Mouse (Mus musculus) monocyte, adult 2 months (primary cell): ENCODE measurements around the gene Rbm24.

Source experiments
- DNase-seq, 2 experiments: peaks; one replicate each; pipeline ENCODE4 v3.0.0; 2022; ENCODE audit warnings: low spot score in 2 of 2, low read depth in 1 of 2

The Rbm24 gene

DNA sequence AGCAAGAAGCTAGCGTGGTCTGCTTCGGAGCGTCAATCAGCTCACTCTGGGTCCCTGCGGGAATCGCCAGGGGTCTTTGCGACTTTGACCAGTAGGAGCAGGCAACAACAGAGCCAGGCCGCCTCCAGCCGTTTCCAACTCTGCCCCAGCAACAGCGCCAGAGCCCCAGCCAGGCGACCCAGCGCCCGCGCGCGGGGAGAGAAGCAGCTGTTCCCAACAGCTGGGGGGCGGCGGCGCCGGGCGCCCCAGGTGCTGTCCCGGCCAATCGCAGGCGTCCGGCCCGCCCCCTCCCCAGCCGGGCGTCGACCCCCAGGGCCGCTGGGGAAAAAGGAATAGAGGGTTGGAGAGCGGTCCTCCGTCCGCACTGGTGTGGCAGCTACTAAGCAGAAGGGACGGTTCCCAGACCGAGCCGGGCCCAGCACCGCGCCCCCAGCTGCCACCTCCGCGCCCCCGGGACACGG is at the start of gene Rbm24:
Gene Rbm24 (plus strand): TSS at position 294 of the 461 bp plus-strand sequence.
- DNase-seq = no peak

DNA sequence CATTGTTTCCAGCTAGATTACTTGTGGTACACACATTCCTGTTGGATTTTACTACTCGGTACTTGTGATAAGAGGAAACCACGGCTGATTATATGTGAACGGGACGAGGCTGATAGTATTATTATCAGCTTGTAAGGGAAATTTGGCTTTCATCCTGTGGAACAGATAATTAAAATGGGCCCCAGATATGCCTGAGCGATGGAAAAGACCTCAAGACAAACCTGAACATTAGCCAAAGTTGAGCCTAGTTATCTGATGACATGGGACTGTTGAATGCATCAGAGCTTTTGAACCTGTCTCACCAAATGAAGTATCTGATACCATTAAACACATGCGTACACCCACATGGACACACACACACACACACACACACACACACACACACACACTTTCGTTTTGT is 45.4 kb upstream of the Rbm24 start:
- DNase-seq = no peak

DNA sequence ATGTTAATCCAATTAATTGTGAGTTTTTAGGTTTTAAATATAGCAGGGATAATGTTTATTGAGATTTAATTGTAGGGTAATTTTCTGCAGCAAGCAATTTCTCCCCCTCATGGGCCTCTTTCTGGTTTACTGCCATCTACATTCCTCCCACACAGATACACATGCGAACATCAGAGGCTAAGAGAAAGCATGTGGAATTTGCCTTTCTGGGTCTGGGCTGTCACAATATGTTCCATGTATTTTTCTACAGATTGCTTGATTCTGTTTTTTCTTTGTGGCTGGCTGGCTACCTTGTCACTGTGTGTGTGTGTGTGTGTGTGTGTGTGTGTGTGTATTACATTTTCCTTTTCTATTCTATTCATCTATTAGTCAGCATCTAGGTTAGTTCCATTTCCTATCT is 42.9 kb upstream of the Rbm24 start:
- no peak for DNase-seq

DNA sequence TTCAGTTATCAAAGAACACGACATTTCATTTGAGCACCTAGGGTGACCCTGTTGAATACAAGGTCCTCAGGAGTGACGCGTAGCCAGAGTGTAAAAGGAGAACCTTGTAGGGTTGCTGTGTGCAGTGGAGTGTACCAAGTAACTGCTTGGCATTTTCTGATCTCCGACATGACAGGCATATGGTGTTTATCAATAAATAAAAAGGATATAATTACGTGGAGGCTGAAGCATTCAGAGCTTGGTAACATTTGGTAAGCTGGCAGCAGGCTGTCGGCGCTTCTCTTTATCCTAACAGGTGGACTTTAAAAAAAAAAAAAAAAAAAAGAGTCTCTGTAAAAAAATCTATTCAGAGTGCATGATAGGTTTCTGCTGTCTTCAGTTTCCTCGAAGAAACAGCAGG is 30.8 kb upstream of the Rbm24 start:
- no peak for DNase-seq

DNA sequence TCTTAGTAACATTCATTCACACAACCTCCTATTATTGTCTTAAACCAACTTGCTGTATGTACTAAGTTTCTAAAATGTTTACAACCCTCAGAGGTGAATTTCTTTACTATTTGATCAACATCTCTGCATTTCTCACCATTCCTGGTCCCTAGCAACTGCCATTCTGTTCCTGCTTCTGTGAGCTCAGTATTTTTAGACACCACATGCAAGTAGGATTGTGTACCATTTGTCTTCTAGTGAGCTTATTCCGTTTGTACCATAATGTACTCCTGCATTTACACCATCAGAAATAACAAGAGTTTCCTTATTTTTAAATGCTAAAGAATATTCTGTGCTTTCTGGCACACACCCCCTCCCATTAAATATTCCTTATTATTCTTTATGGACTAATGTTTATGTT is 26.6 kb upstream of the Rbm24 start:
- DNase-seq = no peak

DNA sequence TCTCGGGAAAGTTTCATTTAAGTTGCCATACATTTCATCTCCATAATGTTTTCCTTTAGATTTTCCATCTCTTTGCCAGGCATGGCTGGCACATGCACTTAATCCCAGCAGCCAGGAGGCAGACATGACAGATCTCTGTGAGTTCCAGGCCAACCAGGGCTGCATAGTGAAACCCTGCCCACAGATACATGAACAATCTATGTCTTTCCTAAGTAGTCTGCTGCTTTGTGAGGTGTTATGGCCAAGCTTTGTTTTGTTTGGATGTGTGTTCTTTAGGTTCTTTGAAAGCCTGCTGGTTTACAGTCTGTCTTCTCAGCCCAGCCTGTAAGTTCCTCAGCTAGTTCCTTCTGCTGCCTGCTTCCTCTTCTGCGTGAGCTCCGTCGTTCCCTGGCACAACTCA is 25.3 kb upstream of the Rbm24 start:
- DNase-seq = no peak

DNA sequence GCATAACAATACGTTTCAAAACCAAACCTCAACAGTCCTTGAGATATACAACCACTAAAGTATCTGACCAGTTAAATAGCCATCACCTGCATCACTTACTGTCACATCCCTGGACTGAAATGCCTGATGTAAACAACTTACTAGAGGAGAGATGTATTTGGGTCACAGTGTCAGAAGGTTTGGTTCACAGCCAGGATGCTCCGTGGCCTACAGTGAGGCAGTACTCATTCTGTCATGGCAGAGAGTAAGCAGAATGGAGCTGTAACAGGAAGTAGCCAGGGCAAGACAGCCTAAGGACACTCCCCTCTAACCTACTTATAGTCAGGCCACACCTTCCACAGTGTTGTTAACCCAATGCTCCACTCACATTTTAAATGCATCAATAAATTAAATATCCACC is 24.3 kb upstream of the Rbm24 start:
- no peak for DNase-seq

DNA sequence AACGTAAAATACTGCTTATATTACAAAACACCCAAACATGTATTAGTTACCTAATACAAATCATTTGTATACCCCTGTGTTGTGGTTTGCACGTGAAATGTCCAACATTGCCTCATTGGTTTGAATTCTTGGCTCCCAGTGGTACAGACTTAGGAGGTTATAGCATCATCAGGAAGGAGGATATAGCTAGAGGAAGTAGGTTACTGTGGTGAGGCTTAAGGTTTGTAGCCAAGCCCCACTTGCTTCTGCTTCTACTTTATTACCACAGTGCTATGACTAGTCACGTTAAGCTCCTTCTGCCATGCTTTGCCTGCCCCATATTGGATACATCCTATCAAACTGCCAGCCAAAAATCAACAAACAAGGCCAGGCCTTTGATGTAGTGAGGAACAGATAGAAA is 21.0 kb upstream of the Rbm24 start:
- no peak for DNase-seq

DNA sequence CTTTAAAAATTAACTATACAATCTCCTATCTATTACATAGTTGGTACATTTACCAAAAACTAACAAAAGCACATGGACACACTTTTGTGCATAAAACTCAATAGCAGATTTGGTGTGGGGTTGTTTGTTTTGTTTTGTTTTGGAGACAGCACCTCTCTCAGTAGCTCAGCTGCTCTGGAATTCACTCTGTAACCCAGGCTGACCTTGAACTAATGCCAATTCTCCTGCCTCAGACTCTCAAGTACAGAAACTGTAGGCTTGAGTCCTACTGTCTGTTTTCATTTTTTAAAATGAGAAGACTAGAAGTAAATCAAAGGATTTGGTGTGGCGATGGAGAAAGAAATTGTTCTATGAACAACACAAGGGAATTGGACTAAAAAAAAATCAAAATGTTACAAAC is 11.1 kb upstream of the Rbm24 start:
- DNase-seq = no peak

DNA sequence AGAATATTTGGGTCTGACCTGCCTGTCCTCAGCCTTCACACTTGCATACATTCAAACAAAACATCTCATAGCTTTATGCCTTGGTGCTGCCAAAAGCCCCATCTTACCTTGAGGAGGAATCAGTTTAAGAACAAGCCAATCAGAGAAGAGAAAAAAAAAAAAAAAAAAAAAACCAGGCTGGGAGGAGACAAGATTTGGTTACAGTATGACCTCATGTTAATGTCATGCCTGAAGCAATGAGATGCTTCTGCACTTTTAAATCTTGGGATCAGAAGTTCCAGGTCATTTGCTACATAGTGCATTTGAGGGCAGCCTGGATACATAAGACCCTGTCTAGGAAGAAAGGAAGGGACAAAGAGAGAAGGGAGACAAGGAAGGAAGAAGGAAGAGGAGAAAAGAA is 6.0 kb upstream of the Rbm24 start:
- DNase-seq = no peak

DNA sequence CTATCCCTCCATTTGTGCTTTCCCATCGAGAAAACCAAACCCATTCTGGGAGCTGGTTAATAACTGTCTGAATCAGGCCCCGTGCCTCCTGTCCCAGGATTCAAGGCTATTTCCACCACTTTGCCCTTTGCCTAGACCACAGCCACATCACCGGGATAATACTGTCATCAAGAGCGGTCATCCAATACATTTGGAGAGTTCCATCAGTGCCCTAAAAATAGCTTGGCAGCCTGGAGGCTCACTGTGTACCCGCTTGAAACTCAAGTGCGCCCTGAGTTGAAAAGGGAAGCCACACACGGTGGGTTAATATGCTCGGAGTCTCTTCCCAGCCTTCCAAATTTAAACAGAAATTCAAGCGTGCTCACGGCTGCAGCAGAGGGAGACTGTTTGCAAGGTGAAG is 4.6 kb upstream of the Rbm24 start:
- DNase-seq = no peak

DNA sequence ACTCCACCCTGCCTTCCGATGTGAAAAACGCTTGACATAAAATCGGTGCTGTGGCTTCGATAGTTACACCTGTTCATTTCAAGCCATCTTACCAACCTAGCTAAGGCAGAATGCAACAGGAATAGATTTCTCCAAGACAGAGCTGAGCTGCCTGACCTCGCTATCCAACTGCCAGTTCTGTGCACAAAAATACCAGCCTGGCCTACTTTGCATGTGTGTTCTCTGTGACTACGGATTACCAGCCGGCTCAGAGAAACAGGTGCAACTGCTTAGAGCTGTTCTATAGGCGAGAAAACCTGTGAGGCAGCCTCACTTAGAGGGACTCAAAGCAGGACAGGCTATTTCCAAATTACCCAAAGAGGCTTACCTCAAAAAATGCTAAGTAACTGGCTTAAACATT is 4.2 kb upstream of the Rbm24 start:
- DNase-seq = no peak

DNA sequence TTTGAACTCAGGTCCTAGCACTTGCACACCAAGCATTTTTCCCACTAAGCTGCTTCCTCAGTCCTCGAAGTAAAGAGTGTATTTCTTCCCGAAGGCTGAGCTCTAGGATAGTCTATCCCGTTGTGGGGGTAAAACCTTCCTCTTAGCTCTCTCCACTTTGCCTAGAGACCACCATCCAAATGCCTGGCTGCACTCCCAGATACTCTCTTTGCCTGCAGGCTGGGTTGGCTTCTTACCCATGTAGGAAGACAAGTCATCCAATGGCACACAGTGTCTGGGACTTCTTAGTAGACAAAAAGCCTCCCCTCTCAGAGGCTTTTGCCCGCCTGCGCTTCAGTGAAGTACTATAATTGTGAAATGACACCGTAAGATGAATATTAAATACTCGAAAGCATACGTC is 2.2 kb upstream of the Rbm24 start:
- no peak for DNase-seq

DNA sequence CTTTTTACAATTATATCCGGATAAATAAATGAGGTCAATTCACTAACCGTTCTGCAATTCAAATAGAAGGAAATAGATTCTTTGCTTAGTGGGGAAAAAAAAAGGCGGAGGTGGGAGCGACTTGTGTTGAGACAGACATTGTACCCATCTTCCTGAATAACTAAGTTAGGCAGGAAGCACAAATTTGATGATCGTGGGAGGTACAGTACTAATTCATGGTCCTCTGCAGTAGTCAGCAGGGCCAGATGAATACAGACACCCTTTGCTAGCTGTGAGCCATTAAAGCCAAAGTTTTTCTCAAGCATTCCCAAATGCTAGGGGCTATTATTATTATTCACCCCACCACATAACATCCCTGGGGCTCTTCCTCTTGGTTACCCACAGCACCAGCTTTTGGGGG is 640 bp upstream of the Rbm24 start:
- DNase-seq = no peak

DNA sequence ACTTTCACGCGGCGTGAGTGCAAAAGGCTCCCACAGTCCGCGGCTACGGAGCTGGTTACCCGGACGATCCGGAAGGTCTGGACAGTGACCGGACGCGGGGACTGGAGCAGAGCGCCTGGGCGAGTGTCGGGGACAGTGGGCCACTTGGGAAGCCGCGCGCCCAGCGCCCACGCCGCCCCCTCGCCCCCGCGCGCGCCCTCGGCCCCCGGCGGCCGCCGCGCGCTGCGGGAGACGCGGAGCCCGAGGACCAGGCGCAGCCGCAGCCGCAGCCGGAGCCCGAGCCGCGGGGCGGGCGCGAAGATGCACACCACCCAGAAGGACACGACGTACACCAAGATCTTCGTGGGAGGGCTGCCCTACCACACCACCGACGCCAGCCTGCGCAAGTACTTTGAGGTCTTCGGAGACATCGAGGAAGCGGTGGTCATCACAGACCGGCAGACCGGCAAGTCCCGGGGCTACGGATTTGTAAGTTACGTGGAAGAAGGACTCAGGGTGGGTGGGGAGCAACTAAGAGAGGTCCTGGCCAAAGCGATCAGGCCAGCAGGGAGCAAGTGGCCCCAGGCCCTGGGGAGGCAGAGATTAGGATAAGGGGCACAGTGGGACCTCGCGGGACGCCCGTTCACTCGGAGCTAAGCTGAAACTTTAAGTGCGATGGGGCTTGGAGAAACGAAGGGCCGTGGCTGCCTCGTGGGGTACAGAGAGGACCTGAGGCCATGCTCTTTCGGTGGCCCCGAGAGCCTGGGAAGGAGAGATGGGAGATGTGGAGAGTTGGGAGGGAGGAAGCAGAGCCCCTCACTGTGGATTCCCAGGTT is 704 bp downstream of the Rbm24 start:
- DNase-seq = no peak

DNA sequence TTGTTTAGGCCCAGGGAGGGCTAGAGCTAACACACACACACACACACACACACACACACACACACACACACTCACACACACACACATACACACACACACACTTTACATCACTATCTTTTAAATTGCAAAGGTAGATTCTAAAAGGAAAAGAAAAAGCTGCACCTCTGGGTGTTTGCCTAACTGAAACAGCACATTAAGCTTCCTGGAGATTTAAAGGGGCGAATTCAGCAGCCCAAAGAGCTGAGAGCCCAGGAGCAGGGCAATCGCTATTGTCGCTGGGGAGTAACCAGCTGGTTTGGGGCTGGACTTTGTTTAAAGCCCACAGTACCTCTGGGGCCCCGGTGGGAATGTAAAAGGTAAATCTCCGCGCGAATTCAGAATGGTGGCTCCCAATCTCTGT is 1.4 kb downstream of the Rbm24 start:
- no peak for DNase-seq

DNA sequence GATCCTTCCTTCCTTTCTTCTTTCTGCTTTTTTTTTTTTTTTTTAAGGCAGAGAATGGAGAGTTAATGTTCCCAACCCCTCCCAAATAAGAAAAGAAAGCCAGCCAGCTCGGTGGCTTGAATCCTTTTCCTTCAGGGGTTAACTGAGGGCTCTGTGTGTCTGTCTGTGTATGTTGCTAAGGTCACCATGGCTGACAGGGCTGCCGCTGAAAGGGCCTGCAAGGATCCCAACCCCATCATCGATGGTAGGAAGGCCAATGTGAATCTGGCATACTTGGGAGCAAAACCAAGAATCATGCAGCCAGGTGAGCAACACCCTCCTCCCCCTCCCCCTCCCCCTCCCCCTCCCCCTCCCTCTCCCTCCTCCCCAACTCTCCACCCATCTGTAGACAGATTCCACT is 1.9 kb downstream of the Rbm24 start:
- DNase-seq = no peak

DNA sequence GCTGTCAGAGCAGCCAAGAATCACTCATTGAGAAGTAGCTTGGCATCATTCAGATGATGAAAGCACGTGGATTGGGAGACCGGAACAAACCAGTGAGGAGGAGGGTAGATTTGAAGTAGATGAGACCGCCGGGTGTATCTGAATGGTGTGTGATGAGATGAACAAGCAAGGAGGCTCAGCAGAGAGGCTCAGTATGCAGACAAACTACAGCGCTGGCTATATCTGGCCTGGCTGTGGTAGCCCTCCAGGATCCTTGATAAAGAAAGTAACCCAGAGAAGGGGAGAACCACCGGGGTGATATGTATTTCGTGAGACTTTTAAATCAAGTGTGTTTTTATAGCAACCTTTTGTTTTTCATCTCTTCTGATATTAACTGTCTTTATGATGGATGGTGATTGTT is 5.6 kb downstream of the Rbm24 start:
- no peak for DNase-seq

DNA sequence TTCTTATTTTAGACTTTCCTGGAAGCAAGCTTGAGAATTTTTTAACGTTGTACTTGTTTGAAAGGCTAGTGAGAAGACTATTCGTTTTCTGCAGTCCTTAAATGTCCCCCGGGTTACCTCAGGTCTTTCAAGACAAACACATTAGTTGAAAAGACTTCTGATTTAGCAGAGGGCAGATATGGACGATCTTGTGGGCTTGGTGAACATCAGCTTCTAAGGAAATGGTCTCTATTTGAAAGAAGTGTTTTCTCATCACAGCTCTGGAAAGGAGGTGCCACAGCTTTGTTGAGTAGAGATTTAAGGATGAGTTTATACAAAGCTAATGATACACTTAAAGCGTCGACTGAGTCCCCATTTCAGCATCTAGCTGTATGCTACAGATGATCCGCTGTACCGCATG is 6.1 kb downstream of the Rbm24 start:
- DNase-seq = no peak

DNA sequence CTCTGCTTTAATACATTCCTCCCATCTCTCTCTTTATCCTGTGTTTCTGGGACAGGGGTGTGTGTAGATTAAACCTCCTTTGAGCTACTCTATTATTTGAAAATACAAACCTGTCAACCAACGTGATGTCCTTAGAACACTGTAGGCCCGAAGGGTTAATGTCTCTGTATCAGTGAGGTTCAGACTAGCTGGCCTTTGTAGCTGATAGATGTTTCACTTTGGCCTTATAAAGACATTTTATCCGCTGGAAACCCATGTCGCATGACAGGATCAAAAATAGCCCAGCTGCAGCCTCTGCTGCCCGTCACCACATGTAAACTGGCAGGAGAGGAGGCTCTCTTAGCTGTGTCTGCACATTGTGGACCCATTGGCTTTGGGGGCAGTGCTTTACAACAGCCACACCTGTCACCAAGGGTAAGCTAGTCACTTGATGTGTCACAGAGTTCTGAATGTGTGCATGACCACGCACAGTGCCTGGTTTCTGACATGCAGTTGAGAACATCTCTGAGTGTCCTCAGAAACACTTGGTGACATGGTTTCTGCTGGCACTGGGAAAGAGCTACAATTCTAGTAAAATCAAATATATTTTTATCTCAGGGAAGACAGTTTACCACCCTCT is 8.5 kb downstream of the Rbm24 start:
- no peak for DNase-seq

DNA sequence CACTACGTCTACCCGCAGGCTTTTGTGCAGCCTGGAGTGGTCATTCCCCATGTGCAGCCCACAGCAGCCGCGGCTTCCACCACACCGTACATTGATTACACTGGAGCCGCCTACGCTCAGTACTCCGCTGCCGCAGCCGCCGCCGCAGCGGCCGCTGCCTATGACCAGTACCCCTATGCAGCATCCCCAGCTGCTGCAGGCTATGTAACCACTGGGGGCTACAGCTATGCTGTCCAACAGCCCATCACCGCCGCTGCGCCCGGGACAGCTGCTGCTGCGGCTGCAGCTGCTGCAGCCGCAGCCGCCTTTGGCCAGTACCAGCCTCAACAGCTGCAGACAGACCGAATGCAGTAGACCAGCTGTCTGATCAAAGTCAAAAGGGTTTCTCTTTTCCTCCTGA is 10.7 kb downstream of the Rbm24 start:
- DNase-seq = no peak

DNA sequence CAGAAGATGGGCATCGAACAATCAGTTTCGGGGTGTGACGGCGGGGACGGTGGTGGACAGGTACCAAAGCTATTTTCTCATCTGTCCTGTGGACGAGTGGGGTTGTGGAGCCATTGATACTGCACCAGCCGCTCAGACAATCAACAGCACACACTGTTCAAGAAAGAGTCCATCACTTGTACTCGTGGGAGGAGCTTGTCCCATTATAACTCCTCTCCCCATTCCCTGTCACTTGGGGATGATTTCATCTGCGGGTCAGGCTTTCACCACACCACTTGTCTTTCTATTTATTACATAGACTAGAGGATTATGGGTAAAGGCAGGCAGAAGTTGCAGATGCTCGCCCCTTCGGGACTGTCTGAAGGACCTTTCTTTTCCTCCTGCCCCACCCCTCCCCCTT is 11.6 kb downstream of the Rbm24 start:
- DNase-seq = no peak
